Mouse (Mus musculus) testis, postnatal 14 days (tissue): ENCODE data around the gene Zfp408.
"Not testable (repeated sequence)": the region's sequence is repeated elsewhere in the genome, so short reads cannot be mapped to it uniquely, and the experiment has no call there.

Source experiments
- DNase-seq: peaks from one replicate; pipeline ENCODE4 v3.0.0; 2021; ENCODE audit warnings: low spot score

Gene Zfp408

GRCm38 (mm10) chr2:91650360-91650995 is 887 bp upstream of the Zfp408 start:
- DNase-seq, result no peak

DNA sequence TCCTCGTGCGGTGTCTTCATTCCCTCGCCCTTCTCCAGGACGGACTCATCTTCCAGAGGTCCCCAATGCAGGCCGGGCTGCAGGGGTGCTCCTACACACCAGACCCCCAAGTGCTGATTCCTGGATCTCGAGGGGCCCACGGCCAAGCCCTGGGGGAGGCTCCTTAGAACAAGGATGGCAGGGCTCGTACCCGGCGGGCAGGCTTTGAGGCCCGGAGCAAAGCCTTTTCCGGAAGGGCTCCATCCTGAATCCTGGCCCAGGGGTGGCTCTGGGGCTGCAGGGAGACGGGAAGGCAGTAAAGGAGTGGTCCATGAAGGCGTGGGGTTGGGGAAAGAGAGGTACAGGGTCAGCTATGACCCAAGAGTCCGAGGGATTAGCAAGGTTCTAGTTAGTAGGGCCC is 439 bp downstream of the Zfp408 start:
- DNase-seq, result no peak

GRCm38 (mm10) chr2:91646733-91647132 is 2.9 kb downstream of the Zfp408 start:
- DNase-seq, result no peak

GRCm38 (mm10) chr2:91645811-91646210 is 3.8 kb downstream of the Zfp408 start:
- no peak for DNase-seq

GRCm38 (mm10) chr2:91645354-91645753 is 4.2 kb downstream of the Zfp408 start:
- DNase-seq, result no peak

GRCm38 (mm10) chr2:91644021-91644420 is 5.6 kb downstream of the Zfp408 start:
- no peak for DNase-seq

DNA sequence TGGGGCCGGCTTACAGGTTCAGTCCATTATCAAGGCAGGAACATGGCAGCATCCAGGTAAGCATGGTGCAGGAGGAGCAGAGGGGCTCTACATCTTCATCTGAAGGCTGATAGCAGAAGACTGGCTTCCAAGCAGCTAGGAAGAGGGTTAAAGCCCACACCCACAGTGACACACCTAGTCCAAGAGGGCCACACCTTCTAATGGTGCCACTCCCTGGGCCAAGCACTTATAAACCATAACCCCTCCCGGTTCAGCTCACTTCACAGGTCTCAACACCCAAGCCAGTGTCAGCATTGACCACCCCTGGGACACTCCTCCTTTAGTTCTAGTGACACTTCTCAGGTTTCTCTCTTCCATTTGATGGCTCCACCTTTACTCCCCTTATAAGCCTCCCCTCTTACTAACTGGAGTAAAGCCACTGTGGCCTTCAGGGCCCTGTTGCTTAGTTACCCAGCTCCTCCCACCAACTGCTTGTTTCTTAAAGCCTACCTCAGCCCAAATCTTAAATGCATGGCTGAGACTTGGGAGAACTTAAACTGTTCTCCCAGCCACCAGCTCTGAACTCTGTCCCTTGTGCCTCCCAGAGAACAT is 6.7 kb downstream of the Zfp408 start:
- DNase-seq, result no peak

GRCm38 (mm10) chr2:91638931-91639330 is 10.7 kb downstream of the Zfp408 start:
- DNase-seq, result no peak

DNA sequence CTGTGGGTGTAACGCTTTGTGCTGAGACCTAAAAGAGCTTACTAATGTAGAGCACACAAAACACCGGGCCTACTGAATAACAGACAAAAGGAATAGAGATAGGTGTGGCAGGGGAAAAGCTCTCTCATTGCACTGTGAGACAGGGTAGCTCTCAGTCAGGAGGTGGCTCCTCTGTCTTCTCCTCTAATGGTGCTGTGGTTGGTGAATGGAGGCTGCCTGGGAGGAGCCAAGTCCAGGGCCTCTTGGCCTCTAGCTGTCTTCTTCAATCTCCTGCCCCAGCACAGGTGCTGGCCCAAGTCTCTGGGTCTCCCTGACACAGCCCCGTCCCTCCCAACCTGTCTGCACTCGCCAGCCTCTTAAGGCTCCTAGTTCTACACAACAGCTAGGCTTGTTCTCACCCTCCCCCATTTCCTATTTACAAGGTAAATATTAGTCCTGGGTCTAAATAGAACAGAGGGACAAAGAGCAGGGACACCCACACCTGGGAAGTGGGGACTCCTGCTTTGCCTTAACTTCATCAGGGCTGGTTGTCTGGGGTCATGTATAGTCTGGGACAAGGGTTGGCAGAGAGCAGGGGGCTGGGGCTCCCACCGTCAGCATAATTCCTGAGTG is 12.8 kb downstream of the Zfp408 start:
- DNase-seq, result no peak

GRCm38 (mm10) chr2:91636229-91636628 is 13.4 kb downstream of the Zfp408 start, which contains the start of gene F2:
Gene F2, minus strand, starts transcription at chr2:91636414.
- DNase-seq, result no peak

- no peak for DNase-seq
Measured at GRCm38 (mm10) chr2:91635486-91635885, 14.1 kb downstream of the Zfp408 start.

- no peak for DNase-seq
Measured at GRCm38 (mm10) chr2:91634841-91635240, 14.8 kb downstream of the Zfp408 start.

DNA sequence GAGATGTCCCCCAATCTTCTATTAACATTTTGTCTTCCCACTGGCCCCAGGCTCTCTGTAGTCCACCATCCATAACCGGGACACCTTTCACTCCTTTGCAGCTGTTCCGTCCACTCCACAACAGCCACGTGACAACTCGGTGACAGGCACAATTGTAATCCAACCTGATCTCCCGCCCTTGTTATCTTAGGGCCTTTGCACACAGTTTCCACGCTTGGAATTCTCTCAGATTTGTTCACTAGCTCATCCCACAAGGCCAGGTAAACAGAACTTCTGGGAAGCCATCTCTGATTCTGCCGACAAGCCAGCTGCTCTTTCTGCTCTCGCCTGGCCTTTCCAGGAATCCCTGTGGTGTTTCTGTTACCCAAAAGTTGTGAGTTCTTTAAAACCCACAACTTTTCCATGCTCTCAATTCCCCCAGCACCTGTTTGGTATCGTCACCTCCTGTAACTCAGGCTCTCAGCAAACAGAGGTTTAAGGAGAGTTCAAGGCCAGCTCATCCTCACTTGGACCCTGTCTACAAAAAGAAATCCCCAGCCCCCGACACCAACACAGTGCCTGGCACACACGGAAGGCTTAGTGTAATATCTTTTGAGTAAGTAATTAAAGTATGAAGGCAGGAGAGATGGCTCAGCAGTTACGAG is 16.1 kb downstream of the Zfp408 start:
- no peak for DNase-seq

DNA sequence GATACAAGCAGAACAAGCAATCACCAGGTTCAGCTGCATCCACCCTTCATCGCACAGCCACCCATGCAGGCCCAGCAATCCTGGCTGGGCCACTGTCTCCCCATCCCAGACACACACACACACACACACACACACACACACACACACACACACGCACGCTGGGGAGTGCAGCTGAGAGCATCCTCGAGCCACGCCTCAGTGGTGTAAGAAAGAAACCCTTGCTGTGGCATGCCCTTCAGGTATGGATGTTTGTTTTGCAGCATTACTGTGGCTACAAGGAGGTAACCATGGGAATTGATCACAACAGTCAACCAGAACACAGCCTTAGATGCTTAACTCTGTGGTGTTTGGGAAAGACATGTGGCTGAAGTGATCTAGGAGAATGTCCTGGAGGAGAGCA is 17.3 kb downstream of the Zfp408 start:
- no peak for DNase-seq

DNA sequence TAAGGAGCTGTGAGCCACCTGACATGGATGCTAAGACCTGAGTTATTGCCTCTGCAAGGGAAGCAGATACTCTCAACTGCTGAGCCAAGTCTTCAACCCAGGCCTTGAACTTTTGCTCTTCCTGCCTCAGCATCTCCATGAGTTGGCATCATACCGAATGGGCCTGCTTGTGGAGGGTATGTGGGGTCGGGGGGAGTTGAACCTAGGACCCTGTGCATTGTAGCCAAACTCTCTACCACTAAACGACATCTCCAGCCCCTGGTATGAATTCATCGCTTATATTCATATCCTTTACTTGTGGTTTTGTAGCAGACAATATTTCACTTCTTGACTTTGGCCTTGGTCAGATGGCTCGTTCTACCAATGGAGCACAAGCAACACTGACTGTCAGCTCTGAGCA is 17.8 kb downstream of the Zfp408 start:
- no peak for DNase-seq

DNA sequence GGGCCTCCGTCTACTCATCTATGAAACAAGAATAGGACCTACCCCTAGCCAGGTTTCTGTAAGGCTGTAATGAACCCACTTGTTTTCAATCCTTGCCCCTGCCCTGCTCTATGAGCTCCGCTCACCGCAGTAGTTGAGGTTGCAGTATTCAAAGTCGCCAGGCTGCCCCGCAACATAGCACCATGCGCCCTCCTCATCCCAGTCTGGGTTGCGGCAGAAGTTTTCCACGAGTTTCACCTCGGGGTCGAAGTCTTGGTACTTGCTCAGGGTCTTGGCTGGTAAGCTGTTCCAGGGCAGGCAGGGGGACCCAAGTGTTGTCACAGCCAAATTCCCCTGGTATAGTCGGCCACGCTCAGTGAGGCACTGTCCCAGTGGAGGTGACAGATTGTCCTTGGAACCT is 19.2 kb downstream of the Zfp408 start:
- no peak for DNase-seq

- DNase-seq, result no peak
Measured at GRCm38 (mm10) chr2:91629682-91630081, 19.9 kb downstream of the Zfp408 start.

DNA sequence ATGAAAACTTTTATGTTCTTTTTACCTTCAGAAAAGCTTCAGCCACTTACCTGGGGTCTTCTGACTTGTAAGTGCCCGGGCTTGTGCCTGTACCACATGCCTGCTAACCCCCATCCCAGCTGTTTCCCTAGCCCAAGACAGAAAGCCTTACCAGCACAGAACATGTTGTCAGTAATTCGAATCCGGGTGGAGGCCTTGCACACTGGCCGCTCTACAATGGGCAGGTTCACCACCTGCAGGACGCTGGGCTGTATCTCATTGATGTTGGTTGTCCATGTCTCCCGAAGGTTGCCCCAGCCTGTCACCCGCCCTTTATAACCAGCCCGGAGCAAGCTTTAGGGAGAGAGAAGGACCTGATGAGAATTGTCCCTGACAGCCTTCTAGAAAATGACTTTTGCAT is 21.4 kb downstream of the Zfp408 start:
- DNase-seq, result no peak

- DNase-seq, result no peak
Measured at GRCm38 (mm10) chr2:91627486-91627885, 22.1 kb downstream of the Zfp408 start.

GRCm38 (mm10) chr2:91623366-91623765 is 26.2 kb downstream of the Zfp408 start:
- not testable (repeated sequence) for DNase-seq

- DNase-seq, result no peak
Measured at GRCm38 (mm10) chr2:91622356-91622755, 27.2 kb downstream of the Zfp408 start.

DNA sequence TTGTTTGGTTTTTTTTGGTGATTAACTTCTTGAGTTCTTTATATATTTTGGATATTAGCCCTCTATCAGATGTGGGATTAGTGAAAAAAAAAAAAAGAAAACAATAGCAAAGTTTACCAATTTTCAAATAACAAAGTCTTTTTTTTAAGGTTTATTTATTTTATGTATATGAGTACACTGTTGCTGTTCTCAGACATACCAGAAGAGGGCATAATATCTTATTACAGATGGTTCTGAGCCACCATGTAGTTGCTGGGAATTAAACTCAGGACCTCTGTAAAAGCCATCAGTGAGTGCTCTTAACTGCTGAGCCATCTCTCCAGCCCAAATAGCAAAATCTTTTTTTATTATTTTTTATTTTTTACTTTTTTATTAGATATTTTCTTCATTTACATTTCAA is 40.2 kb downstream of the Zfp408 start:
- not testable (repeated sequence) for DNase-seq

- no peak for DNase-seq
Measured at GRCm38 (mm10) chr2:91602389-91602788, 47.2 kb downstream of the Zfp408 start.
